Mouse (Mus musculus) small intestine, adult 2 months (tissue): Measurements from ENCODE around the gene Ehbp1l1. TPM values are rescaled to one million over a fixed set of nuclear protein-coding genes. Genes with fewer than 3 reads are reported as not detected.
A peak's percentile ranks its signal among the peaks of the same experiment; 100 is the strongest.

Source experiments
- H3K27ac ChIP-seq: fragments of 200-500 bp; 2 replicates; pipeline ENCODE4 v1.5.1; 2012; ENCODE audit warnings: low read depth, low read length, control low read depth, inconsistent platforms; ENCODE audit not compliant: insufficient read depth
- H3K27me3 ChIP-seq: fragments of 200-500 bp; 2 replicates; pipeline ENCODE4 v1.6.1; 2012; ENCODE audit warnings: mild to moderate bottlenecking, moderate library complexity, low read length, inconsistent platforms; ENCODE audit not compliant: control insufficient read depth, insufficient read depth
- H3K36me3 ChIP-seq: fragments of 200-500 bp; 2 replicates; pipeline ENCODE4 v1.6.1; 2012; ENCODE audit warnings: mild to moderate bottlenecking, low read length, control low read depth, inconsistent platforms; ENCODE audit not compliant: control insufficient read depth, insufficient read depth
- H3K4me1 ChIP-seq: fragments of 200-500 bp; 2 replicates; pipeline ENCODE4 v1.6.1; 2012; ENCODE audit warnings: low read length, inconsistent platforms, mixed read lengths; ENCODE audit not compliant: control insufficient read depth, insufficient read depth, insufficient read length
- H3K4me3 ChIP-seq: fragments of 200-500 bp; 2 replicates; pipeline ENCODE4 v1.5.1; 2012; ENCODE audit warnings: low read depth, mild to moderate bottlenecking, control low read depth, inconsistent platforms, low read length, moderate library complexity
- CTCF ChIP-seq: fragments of 200-500 bp; IDR thresholded peaks from 2 replicates; pipeline ENCODE4 v1.5.1; 2012; ENCODE audit warnings: low read depth, mild to moderate bottlenecking, control low read depth, inconsistent platforms, low read length, moderate library complexity, mixed read lengths; ENCODE audit not compliant: insufficient replicate concordance, insufficient read length; ENCODE audit errors: extremely low read depth
- POLR2A ChIP-seq: fragments of 200-500 bp; IDR thresholded peaks from 2 replicates; pipeline ENCODE4 v1.6.1; 2012; ENCODE audit warnings: low read depth, mild to moderate bottlenecking, control low read depth, inconsistent platforms, low read length, moderate library complexity
- WGBS: fragments of 180-500 bp; shearing (Covaris S2); methylation state at CpG from one replicate; pipeline ENCODE4 v1.1.7; 2018; 5-methylcytosine and 5-hydroxymethylcytosine counted together
- polyA plus RNA-seq: library from polyadenylated mRNA; depleted of rRNA; stranded (reverse); fragments of >200 nt; gene quantifications from 2 replicates; pipeline ENCODE4 v1.2.3, GENCODE M21; 2012

Ehbp1l1 gene
- polyA plus RNA-seq, 1 experiment: 100 TPM

DNA sequence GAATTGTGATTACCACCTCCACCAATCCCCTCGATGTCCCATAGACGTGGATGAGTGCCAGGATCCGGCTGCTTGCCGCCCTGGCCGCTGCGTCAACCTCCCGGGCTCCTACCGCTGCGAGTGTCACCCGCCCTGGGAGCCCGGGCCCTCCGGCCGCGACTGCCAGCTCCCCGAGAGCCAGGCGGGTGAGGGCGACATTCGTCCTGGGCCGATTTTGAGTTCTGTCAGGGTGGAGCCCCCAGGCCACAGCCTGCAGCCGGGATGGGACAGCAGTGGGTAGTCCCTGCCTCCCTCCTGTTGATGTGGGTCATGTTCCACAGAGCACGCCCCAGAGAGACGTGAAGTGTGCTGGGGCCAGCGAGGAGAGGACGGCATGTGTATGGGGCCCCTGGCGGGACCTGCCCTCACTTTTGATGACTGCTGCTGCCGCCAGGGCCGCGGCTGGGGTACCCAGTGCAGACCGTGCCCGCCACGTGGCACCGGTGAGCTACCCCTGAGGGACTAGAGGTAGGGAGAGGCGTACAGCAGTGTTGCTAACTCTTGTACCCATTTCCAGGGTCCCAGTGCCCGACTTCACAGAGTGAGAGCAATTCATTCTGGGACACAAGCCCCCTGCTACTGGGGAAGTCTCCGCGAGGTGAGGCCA lies 31.0 kb upstream of the Ehbp1l1 start:
- WGBS: 46% methylated on average over 36 of the region's 36 CpGs
- peaks cover 42% of the 10 kb centered on the region for H3K36me3 ChIP-seq
- no peak overlapping the region for H3K4me3 ChIP-seq

DNA sequence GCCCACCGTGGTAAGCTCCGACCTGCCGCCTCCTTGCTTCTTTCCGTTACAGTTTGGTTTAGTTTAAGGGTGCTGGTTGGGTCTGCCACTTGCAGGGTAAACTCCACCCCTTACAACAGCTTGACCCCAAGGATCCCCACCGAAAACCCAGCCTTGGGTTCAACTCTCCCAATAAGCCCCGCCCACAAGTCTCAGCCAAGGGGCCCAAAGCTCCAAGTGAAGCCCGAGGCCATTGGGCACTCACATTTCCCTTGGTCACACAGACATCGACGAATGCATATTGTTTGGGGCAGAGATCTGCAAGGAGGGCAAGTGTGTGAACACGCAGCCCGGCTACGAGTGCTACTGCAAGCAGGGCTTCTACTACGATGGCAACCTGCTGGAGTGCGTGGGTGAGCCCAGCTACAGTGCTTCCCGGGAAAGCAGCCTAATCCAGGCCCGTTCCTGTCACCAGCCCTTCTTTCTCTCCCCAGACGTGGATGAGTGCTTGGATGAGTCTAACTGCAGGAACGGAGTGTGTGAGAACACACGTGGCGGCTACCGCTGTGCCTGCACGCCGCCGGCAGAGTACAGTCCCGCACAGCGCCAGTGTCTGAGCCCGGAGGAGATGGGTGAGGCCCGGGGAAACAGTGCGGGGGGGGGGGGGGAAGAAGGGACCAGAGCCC lies 30.3 kb upstream of the Ehbp1l1 start:
- H3K4me1 ChIP-seq: peaks cover 4% of the 10 kb centered on the region
- H3K36me3 ChIP-seq: peaks cover 37% of the 10 kb centered on the region
- no peak for TF ChIP-seq POLR2A
- 0 out of 2 replicates have a peak, but pooled peaks cover 6% of the 10 kb centered on the region for H3K27me3 ChIP-seq
- 39% methylated on average over 27 of the region's 29 CpGs for WGBS
- H3K27ac ChIP-seq: no peak overlapping the region
- no peak overlapping the region for H3K4me3 ChIP-seq

More for the DNA sequence above, 31.0 kb upstream of the Ehbp1l1 start:
- TF ChIP-seq POLR2A: no peak
- no peak for TF ChIP-seq CTCF
- Histone ChIP-seq H3K27me3 (0 out of 2 replicates have a peak, but pooled peaks cover 3% of the 10 kb centered on the region), H3K27ac (no peak overlapping the region), H3K4me1 (peaks cover 4% of the 10 kb centered on the region; the same call in 1 of the 2 replicates)

DNA sequence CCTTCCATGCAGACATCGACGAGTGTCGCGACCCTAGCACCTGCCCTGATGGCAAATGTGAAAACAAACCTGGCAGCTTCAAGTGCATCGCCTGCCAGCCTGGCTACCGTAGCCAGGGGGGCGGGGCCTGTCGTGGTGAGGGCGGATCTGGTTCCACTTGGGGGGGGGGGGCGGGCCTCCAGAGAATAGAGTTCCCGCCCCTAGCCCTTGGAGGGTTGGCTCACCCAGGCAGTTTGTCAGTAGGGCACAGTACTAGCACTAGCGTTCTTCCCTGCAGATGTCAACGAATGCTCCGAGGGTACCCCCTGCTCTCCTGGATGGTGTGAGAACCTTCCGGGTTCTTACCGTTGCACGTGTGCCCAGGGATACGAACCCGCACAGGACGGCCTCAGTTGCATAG lies 25.6 kb upstream of the Ehbp1l1 start:
- whole genome bisulfite sequencing: 18% methylated on average over 20 of the region's 20 CpGs
- no peak for TF ChIP-seq POLR2A
- no peak for TF ChIP-seq CTCF

GRCm38 (mm10) chr19:5750951-5751350 lies 24.8 kb upstream of the Ehbp1l1 start:
- TF ChIP-seq CTCF (no peak), POLR2A (no peak)
- H3K27ac ChIP-seq: no peak overlapping the region
- WGBS: 40% methylated on average over 22 of the region's 22 CpGs
- peaks cover 17% of the 10 kb centered on the region; the same call in 1 of the 2 replicates for H3K27me3 ChIP-seq
- peaks cover 4% of the 10 kb centered on the region; the same call in 1 of the 2 replicates for H3K4me1 ChIP-seq
- no peaks in the 10 kb centered on the region for H3K36me3 ChIP-seq
- no peak overlapping the region for H3K4me3 ChIP-seq

More for the DNA sequence above, 25.6 kb upstream of the Ehbp1l1 start:
- no peaks in the 10 kb centered on the region for H3K36me3 ChIP-seq
- H3K4me3 ChIP-seq: 0 out of 2 replicates have a peak overlapping the region, but pooled peaks have one; percentile 6
- H3K27ac ChIP-seq: no peak overlapping the region
- peaks cover 4% of the 10 kb centered on the region for H3K4me1 ChIP-seq
- 0 out of 2 replicates have a peak, but pooled peaks cover 14% of the 10 kb centered on the region for H3K27me3 ChIP-seq

- WGBS: 56% methylated on average over 6 of the region's 6 CpGs
- Histone ChIP-seq H3K4me3 (no peak overlapping the region), H3K36me3 (no peaks in the 10 kb centered on the region), H3K27me3 (peaks cover 17% of the 10 kb centered on the region), H3K4me1 (peaks cover 7% of the 10 kb centered on the region; the same call in 1 of the 2 replicates), H3K27ac (no peak overlapping the region)
- TF ChIP-seq POLR2A: no peak
- no peak for TF ChIP-seq CTCF
Observed at GRCm38 (mm10) chr19:5749476-5749875, 23.4 kb upstream of the Ehbp1l1 start.

GRCm38 (mm10) chr19:5746907-5747363 lies 20.8 kb upstream of the Ehbp1l1 start:
- TF ChIP-seq CTCF: no peak
- no peak for TF ChIP-seq POLR2A
- 34% methylated on average over 12 of the region's 12 CpGs for WGBS

More at GRCm38 (mm10) chr19:5746907-5747363, 20.8 kb upstream of the Ehbp1l1 start:
- H3K4me3 ChIP-seq: no peak overlapping the region
- no peaks in the 10 kb centered on the region for H3K36me3 ChIP-seq
- H3K27ac ChIP-seq: no peak overlapping the region
- peaks cover 8% of the 10 kb centered on the region for H3K4me1 ChIP-seq
- H3K27me3 ChIP-seq: peaks cover 20% of the 10 kb centered on the region
